Mouse (Mus musculus): ENCODE measurements around the gene Scamp5. TPM values are rescaled to one million over a fixed set of nuclear protein-coding genes. Genes with fewer than 3 reads are reported as not detected.

Gene Scamp5
- polyA plus RNA-seq, 1 experiment from 2014 or later: 153 TPM

GRCm38 (mm10) chr9:57494970-57495369, 27.1 kb upstream of the Scamp5 start:
- Histone ChIP-seq H3K4me1 (peaks cover 3% of the 10 kb centered on the region; the same call in 1 of the 2 replicates), H3K4me3 (no peak overlapping the region), H3K36me3 (replicated peaks) (no peaks in the 10 kb centered on the region), H3K9ac (no peak overlapping the region), H3K27me3 (replicated peaks) (0 out of 2 replicates have a peak, but pooled peaks cover 2% of the 10 kb centered on the region), H3K27ac (no peak overlapping the region), H3K9me3 (no peaks in the 10 kb centered on the region), H3K4me2 (no peak overlapping the region)
- ATAC-seq (replicated peaks): no peak

DNA sequence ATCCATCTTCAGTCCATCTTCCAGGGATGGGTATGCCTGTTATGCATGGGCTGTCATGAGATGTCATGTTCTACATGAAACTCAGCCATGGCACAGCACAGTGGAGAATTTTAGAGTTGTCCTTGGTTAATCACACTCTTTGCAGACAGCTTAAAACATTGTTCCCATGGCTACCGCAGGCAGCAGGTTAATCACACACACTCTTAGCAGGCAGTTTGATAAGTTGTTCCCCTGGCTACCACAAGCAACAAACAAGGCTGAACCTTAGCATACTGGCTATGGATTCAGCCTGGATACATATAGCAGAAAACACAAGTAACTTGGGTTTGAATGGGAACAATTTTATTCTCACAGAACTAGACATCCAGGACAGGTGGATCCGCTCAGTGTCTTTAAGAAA, 25.7 kb upstream of the Scamp5 start:
- no peak overlapping the region for H3K4me2 ChIP-seq
- H3K36me3 ChIP-seq (replicated peaks): no peaks in the 10 kb centered on the region
- 0 out of 2 replicates have a peak, but pooled peaks cover 2% of the 10 kb centered on the region for H3K27me3 ChIP-seq (replicated peaks)
- H3K9me3 ChIP-seq: no peaks in the 10 kb centered on the region
- H3K9ac ChIP-seq: no peak overlapping the region
- no peak overlapping the region for H3K27ac ChIP-seq
- H3K4me3 ChIP-seq: no peak overlapping the region
- 0 out of 2 replicates have a peak, but pooled peaks cover under 1% of the 10 kb centered on the region for H3K4me1 ChIP-seq
- ATAC-seq (replicated peaks): no peak
- 89% methylated on average over 2 of the region's 2 CpGs for WGBS

DNA sequence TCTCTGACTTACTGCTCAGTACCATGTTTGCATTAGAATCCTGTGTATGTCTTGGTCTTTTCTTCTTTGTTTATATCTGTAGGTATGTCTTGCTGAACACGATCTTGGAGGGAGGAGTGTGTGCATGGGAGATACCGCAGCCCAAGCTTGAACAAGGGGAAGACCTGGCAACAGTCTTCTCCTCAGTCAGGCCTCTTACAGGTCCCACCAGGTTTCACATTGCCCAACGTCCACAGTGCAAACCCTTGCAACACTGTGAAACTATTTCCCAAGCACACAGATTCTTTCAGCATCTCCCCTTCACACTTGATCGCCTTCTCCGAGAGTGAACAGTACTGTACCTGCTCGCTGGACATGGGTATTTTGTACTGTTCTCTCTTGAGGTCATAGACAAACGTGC, 19.9 kb upstream of the Scamp5 start:
- no peak for ATAC-seq (replicated peaks)
- Histone ChIP-seq H3K36me3 (replicated peaks) (no peaks in the 10 kb centered on the region), H3K9me3 (no peaks in the 10 kb centered on the region), H3K9ac (no peak overlapping the region), H3K27me3 (replicated peaks) (no peaks in the 10 kb centered on the region), H3K4me1 (peaks cover 4% of the 10 kb centered on the region), H3K4me3 (no peak overlapping the region), H3K27ac (no peak overlapping the region), H3K4me2 (no peak overlapping the region)
- 74% methylated on average over 7 of the region's 7 CpGs for WGBS

- Histone ChIP-seq H3K4me1 (peaks cover 4% of the 10 kb centered on the region), H3K27me3 (replicated peaks) (no peaks in the 10 kb centered on the region), H3K4me2 (peak overlapping the region; percentile 9; the same call in 1 of the 2 replicates), H3K27ac (0 out of 2 replicates have a peak overlapping the region, but pooled peaks have one; percentile 58), H3K9me3 (no peaks in the 10 kb centered on the region), H3K4me3 (no peak overlapping the region), H3K9ac (no peak overlapping the region), H3K36me3 (replicated peaks) (no peaks in the 10 kb centered on the region)
- WGBS: 15% methylated on average over 7 of the region's 7 CpGs
- peak; percentile 75 for ATAC-seq (replicated peaks)
Measured at GRCm38 (mm10) chr9:57485774-57486173, 17.9 kb upstream of the Scamp5 start.

DNA sequence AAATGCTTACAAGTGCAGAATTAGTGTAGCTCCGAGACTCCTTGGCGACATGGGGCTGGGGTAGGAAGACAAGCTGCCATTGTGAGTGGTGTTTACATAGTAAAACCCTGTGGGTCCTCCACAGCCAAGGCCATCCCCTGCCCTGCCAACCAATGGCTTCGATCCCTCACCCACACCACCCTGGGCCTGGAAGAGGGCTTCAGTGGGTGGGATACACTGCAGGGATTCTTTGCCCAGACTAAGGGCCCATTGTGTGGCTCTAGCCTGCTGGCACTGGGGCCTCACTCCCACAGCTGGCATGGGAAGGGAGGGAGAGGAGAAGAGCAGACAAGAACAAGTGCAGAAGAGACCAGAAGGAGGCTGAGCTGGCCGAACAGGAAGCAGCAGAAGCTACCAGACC, 1.1 kb upstream of the Scamp5 start:
- H3K9me3 ChIP-seq: no peaks in the 10 kb centered on the region
- H3K27me3 ChIP-seq (replicated peaks): no peaks in the 10 kb centered on the region
- H3K9ac ChIP-seq: no peak overlapping the region; the same call in 1 of the 2 replicates
- 0 out of 2 replicates have a peak overlapping the region, but pooled peaks have one; percentile 79 for H3K4me2 ChIP-seq
- no peaks in the 10 kb centered on the region for H3K36me3 ChIP-seq (replicated peaks)
- 66% methylated on average over 4 of the region's 4 CpGs for WGBS
- peaks cover 23% of the 10 kb centered on the region for H3K4me1 ChIP-seq
- no peak overlapping the region for H3K4me3 ChIP-seq
- no peak for ATAC-seq (replicated peaks)
- no peak overlapping the region for H3K27ac ChIP-seq

GRCm38 (mm10) chr9:57467271-57467771, 539 bp downstream of the Scamp5 start:
- ATAC-seq (replicated peaks): peak; percentile 74
- H3K9me3 ChIP-seq: no peaks in the 10 kb centered on the region
- peak overlapping the region; percentile 93 for H3K27ac ChIP-seq
- no peaks in the 10 kb centered on the region for H3K36me3 ChIP-seq (replicated peaks)
- H3K9ac ChIP-seq: peak overlapping the region; percentile 83
- peak overlapping the region; percentile 79 for H3K4me2 ChIP-seq
- peak overlapping the region; percentile 65 for H3K4me3 ChIP-seq
- no peaks in the 10 kb centered on the region for H3K27me3 ChIP-seq (replicated peaks)
- WGBS: 2% methylated on average over 18 of the region's 18 CpGs
- peaks cover 27% of the 10 kb centered on the region for H3K4me1 ChIP-seq

DNA sequence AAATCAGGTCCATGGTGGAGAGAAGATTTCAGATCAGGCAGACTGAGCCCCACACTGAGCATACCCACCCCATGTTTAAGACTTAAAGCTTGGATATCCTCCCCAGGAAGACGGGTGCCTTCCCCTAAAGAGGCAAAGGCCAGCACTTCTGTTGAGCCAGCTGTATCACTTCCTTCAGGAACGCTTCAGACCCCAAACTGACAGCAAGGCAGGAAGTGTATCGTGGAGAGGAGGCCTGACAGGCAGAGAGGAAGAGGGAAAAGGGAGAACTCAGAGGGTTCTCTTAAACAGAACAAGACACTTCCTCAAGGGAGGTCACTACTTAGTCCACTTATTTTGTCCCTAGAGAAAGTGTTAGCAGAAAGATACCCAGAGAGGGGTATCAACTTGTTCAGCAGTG, 1.8 kb downstream of the Scamp5 start:
- Histone ChIP-seq H3K4me3 (peak overlapping the region; percentile 65), H3K36me3 (replicated peaks) (no peaks in the 10 kb centered on the region), H3K4me1 (peaks cover 27% of the 10 kb centered on the region), H3K27me3 (replicated peaks) (no peaks in the 10 kb centered on the region), H3K9ac (no peak overlapping the region), H3K27ac (no peak overlapping the region), H3K9me3 (no peaks in the 10 kb centered on the region), H3K4me2 (peak overlapping the region; percentile 79)
- ATAC-seq (replicated peaks): no peak
- WGBS: 85% methylated on average over 3 of the region's 3 CpGs

- Histone ChIP-seq H3K9me3 (no peaks in the 10 kb centered on the region), H3K4me3 (no peak overlapping the region), H3K36me3 (replicated peaks) (no peaks in the 10 kb centered on the region), H3K9ac (no peak overlapping the region), H3K27me3 (replicated peaks) (no peaks in the 10 kb centered on the region), H3K4me2 (no peak overlapping the region), H3K4me1 (peaks cover 22% of the 10 kb centered on the region), H3K27ac (no peak overlapping the region)
- no peak for ATAC-seq (replicated peaks)
- WGBS: 92% methylated on average over 6 of the region's 6 CpGs
Measured at GRCm38 (mm10) chr9:57462866-57463265, 5.0 kb downstream of the Scamp5 start.

- Histone ChIP-seq H3K9ac (no peak overlapping the region), H3K4me1 (peaks cover 4% of the 10 kb centered on the region; the same call in 1 of the 2 replicates), H3K4me3 (no peak overlapping the region), H3K27me3 (replicated peaks) (no peaks in the 10 kb centered on the region), H3K4me2 (no peak overlapping the region), H3K27ac (no peak overlapping the region), H3K9me3 (no peaks in the 10 kb centered on the region), H3K36me3 (replicated peaks) (no peaks in the 10 kb centered on the region)
- 100% methylated on average over 2 of the region's 2 CpGs for WGBS
- no peak for ATAC-seq (replicated peaks)
Measured at GRCm38 (mm10) chr9:57459707-57460106, 8.2 kb downstream of the Scamp5 start.

GRCm38 (mm10) chr9:57453516-57453915, 14.3 kb downstream of the Scamp5 start:
- no peak overlapping the region for H3K27ac ChIP-seq
- no peak for ATAC-seq (replicated peaks)
- H3K4me3 ChIP-seq: no peak overlapping the region
- H3K9me3 ChIP-seq: no peaks in the 10 kb centered on the region
- WGBS: 88% methylated on average over 4 of the region's 4 CpGs
- H3K36me3 ChIP-seq (replicated peaks): peaks cover 16% of the 10 kb centered on the region
- H3K9ac ChIP-seq: no peak overlapping the region
- H3K4me2 ChIP-seq: no peak overlapping the region
- no peaks in the 10 kb centered on the region for H3K27me3 ChIP-seq (replicated peaks)
- no peaks in the 10 kb centered on the region for H3K4me1 ChIP-seq

DNA sequence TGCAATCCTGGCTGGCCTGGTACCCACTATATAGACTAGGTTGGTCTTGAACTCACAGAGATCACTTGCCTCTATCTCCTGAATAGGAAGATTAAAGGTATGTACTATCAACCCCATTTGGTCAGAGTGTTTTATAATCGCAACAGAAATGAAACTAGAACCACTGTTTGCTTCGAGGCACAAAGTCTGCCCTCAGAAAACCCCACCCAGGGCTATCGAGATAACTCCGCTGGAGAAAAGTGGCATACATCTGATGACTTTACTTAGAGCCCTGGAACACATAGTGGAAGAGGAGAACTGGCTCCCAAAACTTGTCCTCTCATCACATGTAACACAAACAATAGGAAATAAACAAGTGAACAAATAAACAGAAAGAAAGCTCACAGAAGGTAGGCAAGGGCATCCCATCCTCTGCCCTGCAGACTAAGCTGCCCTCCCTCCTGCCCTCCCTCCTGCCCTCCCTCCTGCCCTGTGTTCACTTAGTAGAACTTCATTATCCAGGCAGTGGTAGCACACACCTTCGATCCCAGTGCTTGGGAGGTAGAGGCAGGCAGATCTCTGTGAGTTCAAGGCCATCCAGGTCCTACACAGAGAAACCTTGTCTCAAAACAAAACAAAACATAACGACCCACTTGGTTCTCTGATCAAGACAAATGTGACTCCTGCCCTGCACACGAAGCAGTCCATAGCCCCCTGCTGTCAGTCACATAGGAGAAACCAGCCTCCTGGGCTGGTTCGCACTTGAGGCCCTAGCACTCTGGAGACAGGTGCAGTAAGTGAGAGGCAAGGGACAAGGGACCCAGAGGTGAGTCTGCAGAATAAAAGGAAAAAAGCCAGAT, 15.0 kb downstream of the Scamp5 start:
- WGBS: 87% methylated on average over 8 of the region's 8 CpGs
- no peaks in the 10 kb centered on the region for H3K9me3 ChIP-seq
- no peaks in the 10 kb centered on the region for H3K4me1 ChIP-seq
- H3K4me2 ChIP-seq: no peak overlapping the region
- H3K9ac ChIP-seq: no peak overlapping the region
- H3K27ac ChIP-seq: no peak overlapping the region
- H3K27me3 ChIP-seq (replicated peaks): no peaks in the 10 kb centered on the region
- peaks cover 22% of the 10 kb centered on the region for H3K36me3 ChIP-seq (replicated peaks)
- H3K4me3 ChIP-seq: no peak overlapping the region
- ATAC-seq (replicated peaks): no peak

GRCm38 (mm10) chr9:57449715-57450114, 18.1 kb downstream of the Scamp5 start:
- no peak overlapping the region for H3K27ac ChIP-seq
- H3K4me3 ChIP-seq: no peak overlapping the region
- H3K4me1 ChIP-seq: no peaks in the 10 kb centered on the region
- no peak overlapping the region for H3K9ac ChIP-seq
- no peaks in the 10 kb centered on the region for H3K9me3 ChIP-seq
- no peaks in the 10 kb centered on the region for H3K27me3 ChIP-seq (replicated peaks)
- H3K36me3 ChIP-seq (replicated peaks): peaks cover 44% of the 10 kb centered on the region
- WGBS: 75% methylated on average over 1 of the region's 1 CpGs
- ATAC-seq (replicated peaks): no peak
- no peak overlapping the region for H3K4me2 ChIP-seq

- Histone ChIP-seq H3K4me1 (peaks cover 7% of the 10 kb centered on the region), H3K4me3 (no peak overlapping the region), H3K9ac (no peak overlapping the region), H3K27me3 (replicated peaks) (no peaks in the 10 kb centered on the region), H3K4me2 (no peak overlapping the region), H3K27ac (no peak overlapping the region), H3K9me3 (no peaks in the 10 kb centered on the region), H3K36me3 (replicated peaks) (peaks cover 18% of the 10 kb centered on the region; the same call in 1 of the 2 replicates)
- WGBS: 93% methylated on average over 1 of the region's 1 CpGs
- no peak for ATAC-seq (replicated peaks)
Measured at GRCm38 (mm10) chr9:57440620-57441019, 27.2 kb downstream of the Scamp5 start.

Measured in midbrain, embryonic 15.5 days (tissue).